Mouse (Mus musculus) thymus, postnatal 25 days (tissue): ENCODE data around the gene Mga.

Experiments used
- DNase-seq: peaks from one replicate; pipeline ENCODE4 v3.0.0; 2022

The Mga gene

GRCm38 (mm10) chr2:119897090-119897732 is at the start of gene Mga:
Mga (plus strand) TSS chr2:119897228.
- DNase-seq = peak; percentile 97

GRCm38 (mm10) chr2:119853811-119854210 is 43.2 kb upstream of the Mga start:
- no peak for DNase-seq

DNA sequence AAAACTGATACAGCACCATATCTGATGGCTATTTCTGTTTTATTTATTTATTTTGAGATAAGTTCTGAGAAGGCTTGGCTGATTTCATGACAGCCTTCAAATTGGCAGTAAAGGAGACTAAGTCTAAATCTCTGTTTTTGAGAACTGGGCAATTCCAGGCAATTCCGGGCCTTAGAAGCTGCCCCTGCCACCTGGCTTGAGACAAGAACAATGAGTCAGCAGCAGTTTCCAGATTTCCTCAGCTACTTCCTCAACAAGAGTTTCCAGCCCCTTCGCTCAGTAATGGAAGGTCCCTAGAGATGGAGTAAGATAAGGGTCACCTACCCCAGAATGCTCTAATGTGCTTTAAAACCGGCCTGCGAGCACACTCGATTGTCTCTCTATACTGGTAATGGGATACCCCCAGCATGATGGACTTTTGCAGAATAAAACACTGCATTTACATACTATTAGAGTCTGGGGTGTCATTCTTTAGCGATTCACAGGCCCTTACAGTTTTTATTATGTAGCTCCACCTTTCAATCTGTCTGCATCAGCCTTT is 41.6 kb upstream of the Mga start:
- no peak for DNase-seq

- no peak for DNase-seq
These were observed 39.7 kb upstream of the Mga start for GRCm38 (mm10) chr2:119857341-119857740.

DNA sequence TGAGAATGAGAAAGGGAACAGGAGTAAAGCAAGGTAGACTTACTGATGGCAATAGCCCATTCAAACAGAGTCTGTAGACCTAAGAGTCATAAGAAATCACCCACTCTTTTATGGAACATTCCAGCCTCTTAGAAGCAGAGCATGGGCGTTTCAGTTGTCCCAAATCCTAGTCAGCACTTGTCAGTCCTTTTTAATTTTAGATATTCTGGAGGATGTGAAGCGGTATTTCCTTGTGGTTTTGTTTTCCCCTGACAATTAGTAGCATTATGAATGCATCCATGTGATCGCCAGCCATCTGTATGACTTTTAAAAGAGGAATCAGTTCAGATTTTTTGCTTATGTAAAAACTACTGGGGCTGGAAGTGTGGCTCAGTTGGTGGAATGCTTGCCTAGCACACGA is 32.5 kb upstream of the Mga start:
- no peak for DNase-seq

GRCm38 (mm10) chr2:119872371-119873104 is 24.5 kb upstream of the Mga start:
- peak; percentile 74 for DNase-seq

DNA sequence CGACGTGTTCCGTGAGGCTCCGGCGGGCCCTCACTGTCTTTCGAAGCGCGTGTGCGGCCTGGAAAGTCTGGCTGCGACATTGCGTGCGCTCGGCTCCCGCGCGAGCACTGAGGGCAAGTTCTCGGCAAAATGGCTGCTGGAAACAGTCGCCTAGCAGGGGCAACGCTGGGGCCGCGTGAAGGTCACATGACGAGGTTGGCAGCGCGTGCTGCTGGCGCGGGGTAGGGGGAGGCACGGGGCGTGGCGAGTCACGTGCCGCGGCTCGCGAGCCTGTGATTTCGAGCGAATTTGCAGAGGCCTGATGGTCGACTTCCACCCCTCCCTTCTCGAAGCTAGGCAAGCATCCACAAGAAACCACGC is 23.9 kb upstream of the Mga start:
- peak; percentile 85 for DNase-seq

DNA sequence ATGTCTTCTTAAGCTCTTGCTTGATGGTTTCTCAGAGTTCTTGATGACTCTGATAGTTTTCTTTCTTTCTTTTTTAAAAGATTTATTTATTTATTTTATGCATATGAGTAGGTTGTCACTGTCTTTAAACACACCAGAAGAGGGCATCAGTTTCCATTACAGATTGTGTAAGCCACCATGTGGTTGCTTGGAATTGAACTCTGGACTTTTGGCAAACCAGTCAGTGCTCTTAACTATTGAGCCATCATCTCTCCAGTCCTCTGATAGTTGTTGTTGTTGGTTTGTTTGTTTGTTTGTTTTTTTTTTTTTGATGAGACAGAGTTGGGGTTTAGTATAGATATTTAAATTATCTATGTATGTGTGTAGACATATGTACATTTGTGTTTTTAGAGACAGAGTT is 21.0 kb upstream of the Mga start:
- no peak for DNase-seq

- DNase-seq = no peak
These were observed 9.8 kb upstream of the Mga start for GRCm38 (mm10) chr2:119887201-119887600.

DNA sequence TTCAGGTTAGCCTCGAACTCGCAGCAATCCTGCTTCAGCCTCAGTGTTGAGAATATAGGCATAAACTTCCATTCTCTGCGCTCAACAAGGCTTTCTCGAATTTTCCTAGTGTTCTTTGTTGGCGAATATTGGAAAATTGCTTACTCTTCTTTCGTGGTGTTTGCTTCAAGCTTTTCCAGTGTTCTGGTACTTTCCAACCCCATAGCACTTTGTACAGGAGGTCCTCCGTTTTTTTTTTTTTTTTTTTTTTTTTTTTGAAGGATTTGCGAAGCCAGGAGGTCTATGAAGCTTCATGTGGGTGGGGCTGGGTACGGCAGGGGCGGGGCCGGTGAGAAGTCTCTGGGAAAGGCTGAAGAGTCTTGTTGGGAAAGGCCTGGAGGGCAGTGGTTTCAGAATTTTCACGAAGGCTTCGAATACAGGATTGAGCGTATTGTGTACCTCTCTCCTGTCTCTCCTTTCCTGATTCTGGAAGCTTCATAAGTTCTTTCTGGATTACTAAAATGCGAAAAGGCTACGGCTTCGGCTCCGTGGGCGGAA is 407 bp upstream of the Mga start:
- peak; percentile 2 for DNase-seq

- DNase-seq = peak; percentile 40
These were observed 1.1 kb downstream of the Mga start for GRCm38 (mm10) chr2:119898141-119898594.

DNA sequence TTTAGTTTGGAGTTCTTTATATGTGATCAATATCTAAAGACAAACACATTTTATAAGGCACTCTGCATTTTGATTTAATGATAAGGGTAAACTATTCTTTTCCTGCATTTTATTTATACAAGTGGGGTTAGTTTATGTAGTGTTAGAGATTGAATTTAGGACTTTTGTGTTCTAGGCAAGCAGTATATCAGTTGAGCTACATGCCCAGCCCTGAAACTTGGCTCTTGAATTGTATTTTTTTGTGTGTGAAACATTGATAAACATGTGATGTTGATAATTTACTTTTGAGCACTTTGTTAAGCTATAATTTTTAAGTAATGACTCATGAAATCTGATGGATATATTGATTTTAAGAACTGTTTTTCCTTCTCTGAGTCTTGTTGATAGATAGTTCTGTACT is 19.0 kb downstream of the Mga start:
- DNase-seq = no peak

GRCm38 (mm10) chr2:119917631-119918369 is 20.8 kb downstream of the Mga start:
- DNase-seq = no peak

DNA sequence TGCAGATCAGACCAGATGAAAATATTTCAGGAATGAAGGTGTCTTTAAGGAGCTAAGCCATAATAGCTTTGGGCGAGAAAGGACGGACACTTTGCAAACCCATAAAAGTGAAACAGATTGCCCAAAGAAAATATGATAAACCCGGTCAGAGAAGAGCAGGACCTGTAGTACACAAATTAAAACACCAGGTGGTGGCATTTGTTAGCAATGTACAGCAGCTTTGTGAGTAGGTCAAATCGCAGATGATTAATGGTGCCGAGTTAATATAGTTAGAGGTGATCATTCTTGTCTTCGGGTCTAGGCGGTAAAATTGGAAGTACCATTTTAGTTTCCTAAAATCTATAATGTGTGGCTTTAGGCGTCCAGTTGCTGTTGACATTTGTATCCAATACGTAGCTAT is 73.5 kb downstream of the Mga start:
- peak; percentile 49 for DNase-seq

DNA sequence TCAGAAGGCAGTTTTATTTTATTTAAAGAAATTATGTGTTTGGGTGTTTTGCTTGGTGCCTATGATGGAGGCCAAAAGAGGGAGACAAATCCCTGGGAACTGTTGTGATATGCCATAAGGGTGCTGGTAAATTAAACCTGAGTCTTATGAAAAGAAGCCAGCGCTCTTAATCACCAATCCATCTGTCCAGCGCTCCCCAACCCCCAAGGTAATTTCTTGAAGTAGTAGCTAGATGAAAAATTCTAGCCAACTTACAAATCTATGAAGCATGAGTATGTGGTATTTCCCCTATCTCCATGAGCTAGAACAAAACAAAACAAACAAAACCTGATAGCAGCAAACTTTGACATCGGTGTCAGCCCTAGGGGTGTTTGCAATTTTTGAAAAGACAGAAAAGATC is 74.3 kb downstream of the Mga start:
- DNase-seq = no peak

GRCm38 (mm10) chr2:119971837-119972536 is 75.0 kb downstream of the Mga start:
- peak; percentile 96 for DNase-seq

- DNase-seq = no peak
These were observed 75.5 kb downstream of the Mga start, which contains the start of gene Mapkbp1 for GRCm38 (mm10) chr2:119972537-119972879. Mapkbp1 (plus strand) TSS chr2:119972699.

GRCm38 (mm10) chr2:119980343-119980986 is 83.4 kb downstream of the Mga start:
- DNase-seq = no peak

DNA sequence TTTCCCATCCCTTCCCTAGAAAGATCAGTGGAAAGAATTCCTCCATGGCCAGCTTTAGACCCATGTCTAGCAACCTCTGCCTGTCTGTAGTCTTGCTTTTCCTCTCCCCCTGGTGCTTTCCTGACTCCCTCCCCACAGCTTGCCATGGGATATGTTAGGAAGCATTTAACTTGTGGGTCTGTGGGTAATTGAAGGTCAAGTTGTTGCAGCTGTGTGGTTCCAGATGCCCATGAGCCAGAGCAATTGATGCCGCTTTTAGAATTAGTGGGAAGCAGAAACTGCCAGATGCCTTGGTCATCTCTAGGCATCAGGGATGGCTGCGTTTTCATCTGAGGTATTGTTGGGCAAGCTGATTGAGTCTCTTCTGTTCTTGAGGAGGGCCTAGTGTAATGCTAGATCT is 84.6 kb downstream of the Mga start:
- DNase-seq = no peak

GRCm38 (mm10) chr2:119985871-119986270 is 88.8 kb downstream of the Mga start:
- no peak for DNase-seq

GRCm38 (mm10) chr2:119986369-119986768 is 89.3 kb downstream of the Mga start:
- no peak for DNase-seq

DNA sequence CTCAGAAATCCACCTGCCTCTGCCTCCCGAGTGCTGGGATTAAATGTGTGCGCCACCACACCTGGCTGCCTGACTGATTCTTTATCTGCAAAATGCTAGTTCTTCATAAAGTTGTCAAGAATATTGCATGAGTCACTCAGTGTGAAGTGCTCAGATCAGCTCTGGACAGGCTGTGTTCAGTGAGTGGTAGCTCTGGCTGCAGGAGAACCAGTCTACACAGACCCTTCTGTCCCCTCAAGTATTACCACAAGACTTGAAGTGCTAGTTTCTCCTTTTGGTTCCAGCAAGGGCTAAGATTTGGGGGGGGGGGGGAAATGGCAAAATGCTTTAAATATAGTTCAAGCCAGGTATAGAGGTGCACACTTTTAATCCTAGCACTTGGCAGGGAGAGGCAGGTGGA is 90.4 kb downstream of the Mga start:
- DNase-seq = no peak
